Mouse (Mus musculus) forebrain, embryonic 13.5 days (tissue): ENCODE results near the gene Fam184a. TPM values are rescaled to one million over a fixed set of nuclear protein-coding genes. Genes with fewer than 3 reads are reported as not detected.

Experiments used
- polyA plus RNA-seq: library from polyadenylated mRNA; unstranded; fragments of >200 nt; fragmentation: Nextera tagmentation; extraction: Ambion mirVana; gene quantifications from 2 replicates; pipeline ENCODE4 v1.2.1, GENCODE M21; 2015

The Fam184a gene
- polyA plus RNA-seq, 1 experiment from 2014 or later, result 4.7 TPM

Other genes with a start within 250 kb of the Fam184a start
- gene Asf1a, start 154.4 kb downstream of the Fam184a start, polyA plus RNA-seq, result 135 and 148 TPM in 2 replicates
- gene Mcm9, start 120.7 kb downstream of the Fam184a start, polyA plus RNA-seq, result 13.5 and 14.5 TPM in 2 replicates